Mouse (Mus musculus): Measurements from ENCODE around the gene Foxn1.

DNA sequence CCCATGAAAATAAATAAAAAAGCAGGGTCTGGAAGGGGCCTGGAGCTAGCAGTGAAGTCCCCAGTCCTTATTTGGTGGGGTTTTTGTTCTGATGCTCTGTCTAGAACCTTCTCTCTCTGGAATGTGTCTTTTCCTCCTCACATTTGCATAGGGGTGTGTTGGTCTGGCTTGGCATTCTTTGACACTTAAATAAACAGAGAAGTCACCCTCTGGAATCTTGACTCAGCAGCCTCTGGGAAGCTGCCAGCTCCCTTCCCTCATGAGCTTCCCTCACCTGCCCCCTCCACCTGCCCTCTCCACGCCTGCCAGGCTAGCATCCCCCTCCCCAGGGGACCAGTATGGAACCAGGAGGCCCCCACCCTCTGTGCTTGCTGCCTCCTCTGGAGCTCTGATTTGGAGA, 16.0 kb downstream of the Foxn1 start:
- TF ChIP-seq EP300 (IDR thresholded peaks at IDR 0.05; ENCODE audit: low read depth) (no peak), CTCF (IDR thresholded peaks at IDR 0.05; ENCODE audit: low read depth) (no peak)
